Mouse (Mus musculus) left cerebral cortex, postnatal 25 days (tissue): ENCODE results near the gene Alg6. TPM values are rescaled to one million over a fixed set of nuclear protein-coding genes. Genes with fewer than 3 reads are reported as not detected.
A peak's percentile ranks its signal among the peaks of the same experiment; 100 is the strongest.

Source experiments
- DNase-seq, 2 experiments: peaks; one replicate each; pipeline ENCODE4 v3.0.0; 2022; ENCODE audit warnings: low spot score in 2 of 2, mixed read lengths in 1 of 2
- intact Hi-C: fragments of 180-260 bp; cut with DNase I; formaldehyde crosslinking; loops from one replicate; pipeline ENCODE4 v1.15.1; 2025
- total RNA-seq, 2 experiments: library from RNA; stranded (reverse); gene quantifications; 2 replicates each; pipeline ENCODE4 v1.2.3; 2021

Alg6 gene
- total RNA-seq = 10 to 100 TPM in 1 of 2 experiments, 1 to 10 TPM in 1; 8.9 to 10.4 TPM

GRCm38 (mm10) chr4:99714904-99715782 is at the start of gene Alg6:
Alg6 (plus strand) TSS chr4:99715664.
- intact Hi-C loops = no loop called here
- peak; percentile 94 to 96 for DNase-seq

- intact Hi-C loops = no loop called here
- no peak for DNase-seq
Measured at GRCm38 (mm10) chr4:99670203-99670851, 45.1 kb upstream of the Alg6 start.

- intact Hi-C loops = no loop called here
- no peak for DNase-seq
Measured at GRCm38 (mm10) chr4:99675191-99675590, 40.3 kb upstream of the Alg6 start.

GRCm38 (mm10) chr4:99683941-99684340 is 31.5 kb upstream of the Alg6 start:
- DNase-seq = no peak
- intact Hi-C loops = no loop called here

GRCm38 (mm10) chr4:99686308-99686707 is 29.2 kb upstream of the Alg6 start:
- intact Hi-C loops = no loop called here
- no peak for DNase-seq

- intact Hi-C loops = no loop called here
- DNase-seq = no peak
Measured at GRCm38 (mm10) chr4:99712583-99713183, 2.8 kb upstream of the Alg6 start.

- intact Hi-C loops = no loop called here
- DNase-seq = no peak
Measured at GRCm38 (mm10) chr4:99713971-99714370, 1.5 kb upstream of the Alg6 start.

- intact Hi-C loops = no loop called here
- DNase-seq = no peak
Measured at GRCm38 (mm10) chr4:99715783-99716416, 436 bp downstream of the Alg6 start.

- no peak for DNase-seq
- intact Hi-C loops = no loop called here
Measured at GRCm38 (mm10) chr4:99717905-99718304, 2.4 kb downstream of the Alg6 start.

GRCm38 (mm10) chr4:99724331-99724730 is 8.9 kb downstream of the Alg6 start:
- intact Hi-C loops = no loop called here
- DNase-seq = no peak

- no peak for DNase-seq
- intact Hi-C loops = no loop called here
Measured at GRCm38 (mm10) chr4:99725914-99726451, 10.5 kb downstream of the Alg6 start.

GRCm38 (mm10) chr4:99739836-99740235 is 24.4 kb downstream of the Alg6 start:
- no peak for DNase-seq
- intact Hi-C loops = no loop called here

GRCm38 (mm10) chr4:99752426-99752825 is 37.0 kb downstream of the Alg6 start:
- DNase-seq = no peak

GRCm38 (mm10) chr4:99766303-99766702 is 50.8 kb downstream of the Alg6 start:
- intact Hi-C loops = no loop called here

More at GRCm38 (mm10) chr4:99752426-99752825, 37.0 kb downstream of the Alg6 start:
- intact Hi-C loops = no loop called here

GRCm38 (mm10) chr4:99766753-99767152 is 51.3 kb downstream of the Alg6 start:
- DNase-seq = peak in 1 of 2 experiments; percentile 23
- intact Hi-C loops = no loop called here

More at GRCm38 (mm10) chr4:99766303-99766702, 50.8 kb downstream of the Alg6 start:
- no peak for DNase-seq

- intact Hi-C loops = no loop called here
- DNase-seq = no peak
Measured at GRCm38 (mm10) chr4:99770555-99770954, 55.1 kb downstream of the Alg6 start.

GRCm38 (mm10) chr4:99773041-99773440 is 57.6 kb downstream of the Alg6 start:
- intact Hi-C loops = no loop called here
- no peak for DNase-seq

- intact Hi-C loops = no loop called here
Measured at GRCm38 (mm10) chr4:99792365-99792764, 76.9 kb downstream of the Alg6 start.

More at GRCm38 (mm10) chr4:99792365-99792764, 76.9 kb downstream of the Alg6 start:
- DNase-seq = no peak
